Mouse (Mus musculus) hindbrain, embryonic 14.5 days (tissue): Measurements from ENCODE around the gene Wnt2b. TPM values are rescaled to one million over a fixed set of nuclear protein-coding genes. Genes with fewer than 3 reads are reported as not detected.
A peak's percentile ranks its signal among the peaks of the same experiment; 100 is the strongest.

Experiments used
- ATAC-seq: fragments of 200-750 bp; cut with Nextera tagmentation; 2 replicates; pipeline ENCODE4 v1.8.0; 2017; ENCODE audit warnings: moderate number of reproducible peaks, mild to moderate bottlenecking, moderate TSS enrichment, moderate library complexity; ENCODE audit not compliant: low FRiP score
- DNase-seq: peaks from one replicate; pipeline ENCODE4 v3.0.0-alpha.2; 2015; ENCODE audit warnings: low spot score
- H3K27ac ChIP-seq: fragments of 300-500 bp; sonication (generic); 2 replicates; pipeline ENCODE4 v1.5.1; 2014; ENCODE audit warnings: mild to moderate bottlenecking, moderate library complexity
- H3K27me3 ChIP-seq: fragments of 300-500 bp; sonication (generic); 2 replicates; pipeline ENCODE4 v1.6.1; 2014; ENCODE audit warnings: mild to moderate bottlenecking, low read length, mixed read lengths; ENCODE audit not compliant: control insufficient read depth, insufficient read depth
- H3K36me3 ChIP-seq: fragments of 300-500 bp; sonication (generic); replicated peaks from 2 replicates; pipeline ENCODE4 v1.6.1; 2014; ENCODE audit not compliant: control insufficient read depth, insufficient read depth
- H3K4me1 ChIP-seq: fragments of 300-500 bp; sonication (generic); replicated peaks from 2 replicates; pipeline ENCODE4 v1.6.1; 2014; ENCODE audit warnings: antibody characterized with exemption, low read length, mixed read lengths; ENCODE audit not compliant: control insufficient read depth, insufficient read depth
- H3K4me2 ChIP-seq: fragments of 300-500 bp; sonication (generic); replicated peaks from 2 replicates; pipeline ENCODE4 v1.6.1; 2014; ENCODE audit warnings: mild to moderate bottlenecking, moderate library complexity
- H3K4me3 ChIP-seq: fragments of 300-500 bp; sonication (generic); replicated peaks from 2 replicates; pipeline ENCODE4 v1.5.1; 2014; ENCODE audit warnings: mild to moderate bottlenecking, low read length
- H3K9ac ChIP-seq: fragments of 300-500 bp; sonication (generic); 2 replicates; pipeline ENCODE4 v1.6.1; 2014
- H3K9me3 ChIP-seq: fragments of 300-500 bp; sonication (generic); 2 replicates; pipeline ENCODE4 v1.6.1; 2016; ENCODE audit warnings: low read length; ENCODE audit not compliant: control insufficient read depth
- WGBS: fragments of 180-500 bp; shearing (Covaris S2); extraction: QIAGEN DNeasy Blood & Tissue Kit; methylation state at CpG from one replicate; pipeline ENCODE4 v1.1.7; 2014; 5-methylcytosine and 5-hydroxymethylcytosine counted together
- polyA plus RNA-seq: library from polyadenylated mRNA; unstranded; fragments of >200 nt; fragmentation: Nextera tagmentation; extraction: Ambion mirVana; gene quantifications from 2 replicates; pipeline ENCODE4 v1.2.1, GENCODE M21; 2014

Gene Wnt2b
- polyA plus RNA-seq, 1 experiment from 2014 or later, result 1.2 TPM

GRCm38 (mm10) chr3:104997563-104997962 is 35.8 kb upstream of the Wnt2b start:
- H3K9me3 ChIP-seq, result no peaks in the 10 kb centered on the region
- H3K4me2 ChIP-seq, result no peak overlapping the region
- H3K27ac ChIP-seq, result peak overlapping the region; percentile 43; the same call in 1 of the 2 replicates
- no peak overlapping the region for H3K4me3 ChIP-seq
- no peak for ATAC-seq
- 0 out of 2 replicates have a peak, but pooled peaks cover 12% of the 10 kb centered on the region for H3K4me1 ChIP-seq
- DNase-seq, result no peak
- no peaks in the 10 kb centered on the region for H3K27me3 ChIP-seq
- H3K36me3 ChIP-seq, result peaks cover 29% of the 10 kb centered on the region; the same call in 1 of the 2 replicates
- no peak overlapping the region for H3K9ac ChIP-seq
- WGBS, result 31% methylated on average over 6 of the region's 6 CpGs

GRCm38 (mm10) chr3:104995707-104996106 is 34.0 kb upstream of the Wnt2b start:
- WGBS, result 90% methylated on average over 7 of the region's 7 CpGs
- Histone ChIP-seq H3K4me2 (no peak overlapping the region), H3K36me3 (peaks cover 12% of the 10 kb centered on the region; the same call in 1 of the 2 replicates), H3K27me3 (no peaks in the 10 kb centered on the region), H3K27ac (no peak overlapping the region), H3K4me3 (no peak overlapping the region), H3K4me1 (0 out of 2 replicates have a peak, but pooled peaks cover 12% of the 10 kb centered on the region), H3K9me3 (no peaks in the 10 kb centered on the region), H3K9ac (no peak overlapping the region)
- ATAC-seq, result no peak
- DNase-seq, result no peak

- DNase-seq, result no peak
- Histone ChIP-seq H3K9me3 (no peaks in the 10 kb centered on the region), H3K36me3 (peaks cover 4% of the 10 kb centered on the region; the same call in 1 of the 2 replicates), H3K9ac (no peak overlapping the region), H3K4me3 (no peak overlapping the region), H3K27me3 (no peaks in the 10 kb centered on the region), H3K4me2 (no peak overlapping the region), H3K27ac (peak overlapping the region; percentile 60), H3K4me1 (0 out of 2 replicates have a peak, but pooled peaks cover 12% of the 10 kb centered on the region)
- ATAC-seq, result no peak
- 62% methylated on average over 3 of the region's 3 CpGs for WGBS
These were observed 32.7 kb upstream of the Wnt2b start for GRCm38 (mm10) chr3:104994415-104994841.

GRCm38 (mm10) chr3:104993800-104994199 is 32.1 kb upstream of the Wnt2b start:
- H3K4me1 ChIP-seq, result 0 out of 2 replicates have a peak, but pooled peaks cover 12% of the 10 kb centered on the region
- no peak overlapping the region for H3K9ac ChIP-seq
- H3K36me3 ChIP-seq, result no peaks in the 10 kb centered on the region
- 41% methylated on average over 4 of the region's 4 CpGs for WGBS
- no peak for DNase-seq
- H3K27ac ChIP-seq, result peak overlapping the region; percentile 60
- H3K4me2 ChIP-seq, result no peak overlapping the region
- ATAC-seq, result peak; percentile 80
- no peaks in the 10 kb centered on the region for H3K27me3 ChIP-seq
- no peak overlapping the region for H3K4me3 ChIP-seq
- no peaks in the 10 kb centered on the region for H3K9me3 ChIP-seq

- peak; percentile 90 for DNase-seq
- no peak overlapping the region; the same call in 1 of the 2 replicates for H3K4me3 ChIP-seq
- peak overlapping the region; percentile 37 for H3K4me2 ChIP-seq
- 0 out of 2 replicates have a peak, but pooled peaks cover 11% of the 10 kb centered on the region for H3K4me1 ChIP-seq
- peak; percentile 85 for ATAC-seq
- no peaks in the 10 kb centered on the region for H3K9me3 ChIP-seq
- no peaks in the 10 kb centered on the region for H3K27me3 ChIP-seq
- peak overlapping the region; percentile 45; the same call in 1 of the 2 replicates for H3K27ac ChIP-seq
- H3K9ac ChIP-seq, result no peak overlapping the region
- WGBS, result 10% methylated on average over 23 of the region's 23 CpGs
- H3K36me3 ChIP-seq, result no peaks in the 10 kb centered on the region
These were observed 31.1 kb upstream of the Wnt2b start for GRCm38 (mm10) chr3:104992709-104993388.

- DNase-seq, result no peak
These were observed 30.0 kb upstream of the Wnt2b start for GRCm38 (mm10) chr3:104991703-104992102.

GRCm38 (mm10) chr3:104987884-104988283 is 26.2 kb upstream of the Wnt2b start:
- Histone ChIP-seq H3K9ac (no peak overlapping the region), H3K4me3 (no peak overlapping the region), H3K4me1 (0 out of 2 replicates have a peak, but pooled peaks cover 3% of the 10 kb centered on the region), H3K27me3 (no peaks in the 10 kb centered on the region), H3K36me3 (no peaks in the 10 kb centered on the region), H3K4me2 (no peak overlapping the region), H3K27ac (no peak overlapping the region), H3K9me3 (no peaks in the 10 kb centered on the region)
- no peak for ATAC-seq
- DNase-seq, result no peak
- WGBS, result 82% methylated on average over 5 of the region's 5 CpGs

More at GRCm38 (mm10) chr3:104991703-104992102, 30.0 kb upstream of the Wnt2b start:
- Histone ChIP-seq H3K27ac (no peak overlapping the region), H3K9ac (no peak overlapping the region), H3K4me3 (no peak overlapping the region), H3K4me2 (no peak overlapping the region), H3K4me1 (0 out of 2 replicates have a peak, but pooled peaks cover 8% of the 10 kb centered on the region), H3K27me3 (no peaks in the 10 kb centered on the region), H3K9me3 (no peaks in the 10 kb centered on the region), H3K36me3 (no peaks in the 10 kb centered on the region)
- no peak for ATAC-seq
- WGBS, result 82% methylated on average over 5 of the region's 5 CpGs

- Histone ChIP-seq H3K9ac (no peak overlapping the region), H3K4me1 (no peaks in the 10 kb centered on the region), H3K36me3 (no peaks in the 10 kb centered on the region), H3K4me3 (no peak overlapping the region), H3K27ac (no peak overlapping the region), H3K27me3 (no peaks in the 10 kb centered on the region), H3K4me2 (no peak overlapping the region), H3K9me3 (no peaks in the 10 kb centered on the region)
- 57% methylated on average over 5 of the region's 5 CpGs for WGBS
- ATAC-seq (no peak), DNase-seq (no peak)
These were observed 18.0 kb upstream of the Wnt2b start for GRCm38 (mm10) chr3:104979735-104980134.

- H3K4me2 ChIP-seq, result peak overlapping the region; percentile 64
- H3K9me3 ChIP-seq, result no peaks in the 10 kb centered on the region
- ATAC-seq, result peak; percentile 66; the same call in 1 of the 2 replicates
- H3K9ac ChIP-seq, result peak overlapping the region; percentile 59
- no peaks in the 10 kb centered on the region for H3K36me3 ChIP-seq
- H3K4me3 ChIP-seq, result peak overlapping the region; percentile 42
- no peak overlapping the region for H3K27ac ChIP-seq
- DNase-seq, result peak; percentile 66
- H3K4me1 ChIP-seq, result no peaks in the 10 kb centered on the region; the same call in 1 of the 2 replicates
- peaks cover 28% of the 10 kb centered on the region for H3K27me3 ChIP-seq
- under 1% methylated on average over 48 of the region's 49 CpGs for WGBS
These were observed 6.0 kb upstream of the Wnt2b start for GRCm38 (mm10) chr3:104967548-104968300.
